ENCODE assay signal across 14 mouse cellular contexts in genomic region chr12:29100042-29100570, GRCm38 (mm10).
"Had no signal": no experiment of that assay in that cellular context is flagged by ENCODE, and none has a peak within 500 bp of the region (broad histone marks: within the 10 kb centered on the region; RNA-seq: fewer than 3 reads in every experiment).

No protein-coding gene starts in this region.

- H3K4me3 ChIP-seq: kidney, embryonic 15.5 days; left cerebral cortex, adult 2 months; limb, embryonic 15.5 days; liver, embryonic 13.5 days; midbrain, embryonic 12.5 days; neural tube, embryonic 15.5 days had no signal

- DNase-seq: kidney, adult 2 months; kidney, postnatal 14 days; liver, embryonic 13.5 days; lung, adult 18-20 months; right cerebral cortex, adult 18-20 months; thymus, adult 18-20 months; thymus, postnatal 25 days had no signal

- H3K4me1 ChIP-seq: liver, embryonic 13.5 days had no signal

- H3K27ac ChIP-seq: kidney, embryonic 15.5 days; left cerebral cortex, adult 2 months; limb, embryonic 15.5 days; liver, embryonic 13.5 days; midbrain, embryonic 12.5 days; neural tube, embryonic 15.5 days; stomach, postnatal 0 days had no signal

- H3K9me3 ChIP-seq: kidney, embryonic 15.5 days; limb, embryonic 15.5 days; liver, embryonic 13.5 days; midbrain, embryonic 12.5 days; neural tube, embryonic 15.5 days had no signal

- H3K9ac ChIP-seq: kidney, embryonic 15.5 days; limb, embryonic 15.5 days; liver, embryonic 13.5 days; midbrain, embryonic 12.5 days; neural tube, embryonic 15.5 days had no signal

- H3K36me3 ChIP-seq: kidney, embryonic 15.5 days; limb, embryonic 15.5 days; liver, embryonic 13.5 days; midbrain, embryonic 12.5 days; neural tube, embryonic 15.5 days had no signal

- ATAC-seq: midbrain, embryonic 16.5 days had no signal

- H3K4me2 ChIP-seq: kidney, embryonic 15.5 days; limb, embryonic 15.5 days; liver, embryonic 13.5 days; midbrain, embryonic 12.5 days; neural tube, embryonic 15.5 days had no signal

- H3K27me3 ChIP-seq: kidney, embryonic 15.5 days; limb, embryonic 15.5 days; liver, embryonic 13.5 days; neural tube, embryonic 15.5 days had no signal
